Mouse (Mus musculus) intestine, embryonic 14.5 days (tissue): ENCODE results near the gene Snx30. TPM values are rescaled to one million over a fixed set of nuclear protein-coding genes. Genes with fewer than 3 reads are reported as not detected.

Experiments used
- ATAC-seq: fragments of 200-750 bp; cut with Nextera tagmentation; replicated peaks from 2 replicates; pipeline ENCODE4 v1.8.0; 2017; ENCODE audit warnings: low read depth, moderate number of reproducible peaks, moderate TSS enrichment, moderate library complexity; ENCODE audit not compliant: low FRiP score, low TSS enrichment
- DNase-seq: peaks from one replicate; pipeline ENCODE4 v3.0.0-alpha.2; 2018; ENCODE audit warnings: low spot score
- H3K27ac ChIP-seq: fragments of 300-500 bp; sonication (generic); 2 replicates; pipeline ENCODE4 v1.5.1; 2014; ENCODE audit warnings: low read depth, mild to moderate bottlenecking, control low read depth
- H3K27me3 ChIP-seq: fragments of 300-500 bp; sonication (generic); replicated peaks from 2 replicates; pipeline ENCODE4 v1.6.1; 2014; ENCODE audit warnings: low read length, control low read depth; ENCODE audit not compliant: control insufficient read depth, insufficient read depth
- H3K36me3 ChIP-seq: fragments of 300-500 bp; sonication (generic); 2 replicates; pipeline ENCODE4 v1.6.1; 2014; ENCODE audit warnings: low read length, control low read depth; ENCODE audit not compliant: control insufficient read depth, insufficient read depth
- H3K4me1 ChIP-seq: fragments of 300-500 bp; sonication (generic); replicated peaks from 2 replicates; pipeline ENCODE4 v1.6.1; 2014; ENCODE audit warnings: low read length, control low read depth, mixed read lengths; ENCODE audit not compliant: control insufficient read depth, insufficient read depth
- H3K4me2 ChIP-seq: fragments of 300-500 bp; sonication (generic); 2 replicates; pipeline ENCODE4 v1.6.1; 2014; ENCODE audit warnings: low read length
- H3K4me3 ChIP-seq: fragments of 300-500 bp; sonication (generic); 2 replicates; pipeline ENCODE4 v1.5.1; 2014; ENCODE audit warnings: low read depth, low read length, control low read depth, mixed read lengths
- H3K9ac ChIP-seq: fragments of 300-500 bp; sonication (generic); 2 replicates; pipeline ENCODE4 v1.6.1; 2014; ENCODE audit warnings: mild to moderate bottlenecking, low read length
- H3K9me3 ChIP-seq: fragments of 300-500 bp; sonication (generic); 2 replicates; pipeline ENCODE4 v1.6.1; 2016; ENCODE audit warnings: low read length, control low read depth; ENCODE audit not compliant: control insufficient read depth
- WGBS: fragments of 180-500 bp; shearing (Covaris S2); extraction: QIAGEN DNeasy Blood & Tissue Kit; methylation state at CpG from one replicate; pipeline ENCODE4 v1.1.7; 2014; 5-methylcytosine and 5-hydroxymethylcytosine counted together
- polyA plus RNA-seq: library from polyadenylated mRNA; unstranded; fragments of >200 nt; fragmentation: Nextera tagmentation; extraction: Ambion mirVana; gene quantifications from 2 replicates; pipeline ENCODE4 v1.2.1, GENCODE M21; 2014

Gene Snx30
- 6.0 and 6.8 TPM in 2 replicates for polyA plus RNA-seq

- Histone ChIP-seq H3K27ac (peak within 1 kb of the TSS; percentile 38; the same call in 1 of the 2 replicates), H3K9me3 (no peaks in the 10 kb centered on the region), H3K27me3 (no peaks in the 10 kb centered on the region), H3K36me3 (no peaks in the 10 kb centered on the region), H3K4me3 (peak within 1 kb of the TSS; percentile 87), H3K4me2 (peak within 1 kb of the TSS; percentile 97), H3K4me1 (peaks cover 8% of the 10 kb centered on the region; the same call in 1 of the 2 replicates), H3K9ac (peak within 1 kb of the TSS; percentile 72)
- WGBS: 3% methylated on average over 45 of the region's 45 CpGs
- DNase-seq (peak; percentile 90), ATAC-seq (peak; percentile 94)
Observed at GRCm38 (mm10) chr4:59805181-59805967, at the start of gene Snx30. Snx30 (plus strand) TSS chr4:59805840.

GRCm38 (mm10) chr4:59756332-59757082 is 49.1 kb upstream of the Snx30 start:
- Histone ChIP-seq H3K9ac (no peak overlapping the region), H3K4me3 (no peak overlapping the region), H3K36me3 (no peaks in the 10 kb centered on the region), H3K9me3 (no peaks in the 10 kb centered on the region), H3K27me3 (no peaks in the 10 kb centered on the region), H3K27ac (no peak overlapping the region), H3K4me2 (no peak overlapping the region), H3K4me1 (no peaks in the 10 kb centered on the region)
- ATAC-seq (no peak), DNase-seq (no peak)
- 82% methylated on average over 9 of the region's 9 CpGs for WGBS

- Histone ChIP-seq H3K9ac (no peak overlapping the region), H3K27me3 (no peaks in the 10 kb centered on the region), H3K27ac (no peak overlapping the region), H3K4me3 (no peak overlapping the region), H3K9me3 (no peaks in the 10 kb centered on the region), H3K36me3 (no peaks in the 10 kb centered on the region), H3K4me2 (no peak overlapping the region), H3K4me1 (no peaks in the 10 kb centered on the region)
- WGBS: 71% methylated on average over 12 of the region's 12 CpGs
- DNase-seq (peak; percentile 34), ATAC-seq (no peak)
Observed at GRCm38 (mm10) chr4:59757452-59758435, 47.9 kb upstream of the Snx30 start.

GRCm38 (mm10) chr4:59760016-59760415 is 45.6 kb upstream of the Snx30 start:
- Histone ChIP-seq H3K9ac (no peak overlapping the region), H3K4me3 (no peak overlapping the region), H3K4me1 (no peaks in the 10 kb centered on the region), H3K27ac (no peak overlapping the region), H3K4me2 (no peak overlapping the region), H3K27me3 (no peaks in the 10 kb centered on the region), H3K36me3 (no peaks in the 10 kb centered on the region), H3K9me3 (no peaks in the 10 kb centered on the region)
- ATAC-seq (no peak), DNase-seq (peak; percentile 50)
- 68% methylated on average over 4 of the region's 4 CpGs for WGBS

- H3K9ac ChIP-seq: no peak overlapping the region
- DNase-seq: peak; percentile 70
Observed at GRCm38 (mm10) chr4:59760636-59761364, 44.8 kb upstream of the Snx30 start.

GRCm38 (mm10) chr4:59761365-59761729 is 44.3 kb upstream of the Snx30 start:
- H3K4me2 ChIP-seq: no peak overlapping the region
- no peak for DNase-seq
- H3K4me3 ChIP-seq: no peak overlapping the region
- no peaks in the 10 kb centered on the region for H3K27me3 ChIP-seq
- no peak for ATAC-seq
- H3K9me3 ChIP-seq: no peaks in the 10 kb centered on the region
- H3K9ac ChIP-seq: no peak overlapping the region
- H3K4me1 ChIP-seq: 0 out of 2 replicates have a peak, but pooled peaks cover 9% of the 10 kb centered on the region
- no peak overlapping the region for H3K27ac ChIP-seq
- no peaks in the 10 kb centered on the region for H3K36me3 ChIP-seq
- WGBS: 74% methylated on average over 4 of the region's 4 CpGs

More at GRCm38 (mm10) chr4:59760636-59761364, 44.8 kb upstream of the Snx30 start:
- H3K36me3 ChIP-seq: no peaks in the 10 kb centered on the region
- no peak overlapping the region for H3K4me3 ChIP-seq
- 0 out of 2 replicates have a peak, but pooled peaks cover 6% of the 10 kb centered on the region for H3K4me1 ChIP-seq
- no peaks in the 10 kb centered on the region for H3K9me3 ChIP-seq
- H3K27me3 ChIP-seq: no peaks in the 10 kb centered on the region
- ATAC-seq: no peak
- no peak overlapping the region for H3K27ac ChIP-seq
- H3K4me2 ChIP-seq: no peak overlapping the region
- 58% methylated on average over 10 of the region's 10 CpGs for WGBS

GRCm38 (mm10) chr4:59764950-59765349 is 40.7 kb upstream of the Snx30 start:
- H3K4me3 ChIP-seq: no peak overlapping the region
- peak overlapping the region; percentile 18 for H3K4me2 ChIP-seq
- H3K27me3 ChIP-seq: no peaks in the 10 kb centered on the region
- H3K36me3 ChIP-seq: 0 out of 2 replicates have a peak, but pooled peaks cover 13% of the 10 kb centered on the region
- WGBS: 66% methylated on average over 7 of the region's 7 CpGs
- 0 out of 2 replicates have a peak overlapping the region, but pooled peaks have one; percentile 18 for H3K27ac ChIP-seq
- no peak overlapping the region for H3K9ac ChIP-seq
- 0 out of 2 replicates have a peak, but pooled peaks cover 9% of the 10 kb centered on the region for H3K4me1 ChIP-seq
- H3K9me3 ChIP-seq: no peaks in the 10 kb centered on the region
- DNase-seq (peak; percentile 51), ATAC-seq (no peak)
